Mouse (Mus musculus) cerebellum, adult 18-20 months (tissue): ENCODE data around the gene Exosc10.
A peak's percentile ranks its signal among the peaks of the same experiment; 100 is the strongest.

Source experiments
- DNase-seq, 2 experiments: peaks; one replicate each; pipeline ENCODE4 v3.0.0; 2021

Exosc10 gene

DNA sequence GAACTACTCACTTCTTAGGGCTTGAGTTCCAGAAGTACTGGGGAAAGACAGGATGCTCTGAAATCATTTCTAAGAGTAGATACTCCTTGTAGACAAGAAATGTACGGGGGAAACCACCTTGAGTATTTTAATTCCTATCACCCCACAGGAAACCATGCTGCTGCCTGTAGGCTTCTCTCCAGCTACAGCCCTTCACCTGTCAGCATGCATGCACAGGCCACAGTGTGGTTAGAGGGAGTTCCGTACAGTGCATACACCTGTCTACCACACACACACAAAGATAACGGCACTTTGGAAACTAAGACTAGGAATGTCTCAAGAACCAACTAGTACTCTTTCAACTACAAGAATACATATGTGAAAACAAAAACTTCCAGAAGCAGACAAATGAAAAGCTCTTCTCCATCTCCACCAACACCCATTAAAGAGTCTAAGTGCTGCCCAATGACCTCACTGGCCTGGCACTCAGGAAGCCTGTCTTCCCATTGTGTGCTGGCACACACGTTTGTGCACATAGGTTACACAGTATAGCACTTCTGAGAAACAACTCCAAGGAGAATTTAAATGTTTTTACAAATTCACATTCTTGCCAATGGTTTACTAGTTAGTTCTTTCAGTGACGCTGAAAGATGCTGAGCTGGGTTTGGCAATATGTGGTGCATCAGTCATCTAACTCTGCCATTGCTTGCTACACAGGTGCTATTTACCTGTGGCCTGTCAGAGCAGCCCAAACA lies 52.6 kb downstream of the Exosc10 start:
- no peak for DNase-seq

DNA sequence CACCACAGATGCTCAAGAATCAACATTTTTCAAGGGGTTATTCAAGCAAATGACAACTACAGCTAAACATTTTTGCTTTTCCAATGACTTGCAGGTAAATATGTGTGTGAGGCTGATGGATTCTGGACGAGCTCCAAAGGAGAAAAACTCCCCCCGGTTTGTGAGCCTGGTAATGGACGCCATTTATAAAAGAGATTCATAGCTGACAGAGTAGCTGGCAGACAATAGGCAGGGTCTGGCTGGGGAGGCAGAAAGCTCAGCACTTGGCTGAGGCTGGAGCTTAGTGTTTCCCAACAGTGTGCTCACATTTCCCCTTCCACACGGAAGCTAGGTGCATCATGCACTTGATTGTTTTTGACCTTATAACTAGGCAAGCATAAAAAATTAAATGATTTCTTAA lies 54.3 kb downstream of the Exosc10 start:
- DNase-seq: no peak

DNA sequence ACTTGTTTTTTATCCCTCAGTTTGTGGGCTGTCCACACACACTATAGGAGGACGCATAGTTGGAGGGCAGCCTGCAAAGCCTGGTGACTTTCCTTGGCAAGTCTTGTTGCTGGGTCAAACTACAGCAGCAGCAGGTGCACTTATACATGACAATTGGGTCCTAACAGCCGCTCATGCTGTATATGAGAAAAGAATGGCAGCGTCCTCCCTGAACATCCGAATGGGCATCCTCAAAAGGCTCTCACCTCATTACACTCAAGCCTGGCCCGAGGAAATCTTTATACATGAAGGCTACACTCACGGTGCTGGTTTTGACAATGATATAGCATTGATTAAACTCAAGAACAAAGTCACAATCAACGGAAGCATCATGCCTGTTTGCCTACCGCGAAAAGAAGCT lies 55.5 kb downstream of the Exosc10 start:
- DNase-seq: no peak

DNA sequence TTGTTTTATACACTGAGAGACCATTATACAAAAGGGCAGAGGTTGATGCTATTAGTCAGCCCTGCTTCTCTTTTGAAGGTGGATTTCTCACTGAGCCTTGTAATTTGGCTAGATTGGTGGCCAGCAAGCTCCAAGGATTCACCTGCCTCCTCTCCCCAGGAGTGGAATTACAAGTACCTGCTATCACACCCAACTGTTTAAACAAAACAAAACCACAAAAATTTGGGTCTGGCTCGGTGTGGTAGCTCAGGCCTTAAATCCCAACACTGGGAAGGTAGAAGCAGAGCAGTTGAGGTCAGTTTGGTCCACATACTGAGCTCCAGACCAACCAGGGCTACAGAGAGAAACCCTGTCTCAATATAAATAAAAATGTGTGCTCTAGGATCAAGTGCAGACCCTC lies 61.6 kb downstream of the Exosc10 start:
- no peak for DNase-seq

DNA sequence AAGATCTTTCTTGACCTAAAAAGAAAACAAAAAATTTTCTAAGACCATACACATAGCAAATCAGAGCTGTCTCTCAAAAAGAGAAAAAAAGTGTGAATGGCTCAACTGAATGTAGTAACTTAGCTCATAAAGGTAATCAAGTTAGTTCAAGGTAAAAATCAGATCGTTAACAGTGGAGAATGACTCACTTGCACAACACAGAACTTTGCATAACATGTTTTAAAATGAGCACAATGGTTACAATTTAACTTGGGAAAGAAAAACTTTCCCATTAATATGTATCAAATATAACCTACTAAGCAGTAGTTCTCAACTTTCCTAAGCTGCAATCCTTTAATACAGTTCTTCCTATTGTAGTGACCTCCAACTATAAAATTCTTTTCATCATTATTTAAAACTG lies 62.5 kb downstream of the Exosc10 start:
- DNase-seq: no peak

DNA sequence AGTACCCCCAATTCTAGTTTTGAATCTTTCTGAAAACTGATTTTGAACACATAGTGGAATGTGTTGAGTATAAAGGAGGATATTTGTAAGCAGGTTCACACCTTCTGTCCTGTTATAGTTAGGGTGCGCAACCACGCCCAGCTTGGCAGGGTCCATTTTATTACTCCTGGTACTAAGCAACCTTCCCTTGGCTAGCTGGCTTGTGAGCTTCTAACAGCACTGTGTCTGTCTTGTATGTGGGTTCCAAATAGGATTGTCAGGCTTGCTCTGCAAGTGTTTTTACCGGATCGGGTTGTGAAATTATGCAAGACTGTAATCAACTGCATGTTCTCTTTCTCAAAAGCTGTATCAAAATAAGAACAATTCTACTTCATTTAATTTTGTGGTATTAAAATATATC lies 64.3 kb downstream of the Exosc10 start:
- DNase-seq: no peak

DNA sequence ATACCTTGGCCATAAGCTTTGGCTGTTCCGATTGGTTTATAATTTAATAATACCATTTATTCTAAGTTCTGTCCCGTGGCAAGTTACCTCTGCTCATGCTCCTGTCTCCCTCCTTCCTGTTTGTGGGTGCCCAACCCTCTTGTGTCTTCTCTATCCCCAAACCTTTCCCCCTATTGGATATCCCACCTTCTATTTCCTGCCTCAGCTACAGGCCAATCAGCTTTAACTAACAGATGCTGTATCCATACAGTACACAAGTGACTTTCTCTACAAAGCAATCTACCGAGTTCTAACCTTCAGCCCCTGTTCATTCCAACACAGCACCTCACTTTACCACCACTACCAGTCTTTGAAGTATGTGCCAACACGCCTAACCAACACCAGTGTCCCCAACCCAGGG lies 65.4 kb downstream of the Exosc10 start:
- no peak for DNase-seq

DNA sequence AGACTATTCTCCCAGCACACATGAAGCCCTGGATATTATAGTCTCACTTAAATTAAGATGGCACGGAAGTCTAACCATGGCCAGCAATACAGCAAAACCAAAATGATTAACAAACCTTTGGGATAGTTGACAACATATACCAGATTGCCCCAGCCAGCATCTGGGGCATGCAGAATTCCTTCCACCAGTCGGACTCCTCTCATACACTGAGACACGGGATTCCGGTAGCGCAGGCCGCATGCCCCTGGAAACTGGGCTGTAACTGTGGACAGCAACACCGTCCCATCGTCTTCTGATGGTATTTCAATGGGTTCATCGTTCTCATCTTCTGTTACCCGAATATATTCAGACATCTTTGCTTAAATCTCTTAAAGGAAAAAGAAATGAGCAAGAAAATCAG lies 66.8 kb downstream of the Exosc10 start:
- no peak for DNase-seq

DNA sequence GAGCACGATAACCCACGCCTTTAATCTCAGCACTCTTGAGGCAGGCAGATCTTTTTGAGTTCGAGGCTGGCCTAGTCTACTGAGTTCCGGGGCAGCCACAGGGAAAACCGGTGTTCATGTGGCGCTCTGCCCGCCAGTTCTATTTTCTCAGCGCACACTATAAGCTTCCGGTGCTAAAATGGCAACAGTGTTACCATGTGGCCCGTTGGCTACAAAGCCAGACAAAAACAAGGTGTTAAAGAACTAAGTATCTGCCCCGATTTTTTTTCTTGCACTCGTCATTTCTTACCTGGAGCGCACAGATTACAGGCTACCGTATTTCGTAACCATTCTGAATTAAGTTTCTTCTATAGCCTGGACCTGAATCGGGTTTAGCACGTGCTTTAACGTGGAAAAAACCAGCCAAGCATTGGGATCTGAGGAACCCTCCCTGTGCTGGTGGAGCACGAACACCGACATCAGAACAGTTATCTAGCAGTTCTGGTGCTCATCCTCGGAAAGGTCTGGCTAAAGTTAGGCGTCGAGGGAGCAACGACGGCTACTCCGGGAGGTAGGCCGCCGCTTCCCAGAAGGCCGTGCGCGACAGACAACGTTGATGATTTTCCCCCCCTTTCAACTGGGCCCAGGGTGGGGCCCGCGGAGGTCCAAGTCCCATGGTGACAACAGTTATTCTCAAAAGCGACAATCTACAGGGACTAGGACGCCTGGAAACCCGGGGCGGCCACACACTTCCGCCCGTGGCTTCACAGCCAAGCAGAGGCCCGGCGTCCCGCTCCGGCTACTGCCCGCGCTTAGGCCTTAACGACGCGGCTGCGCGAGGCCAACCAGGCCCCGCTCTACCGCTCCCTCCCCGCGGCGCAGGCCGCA lies 67.8 kb downstream of the Exosc10 start:
- DNase-seq: peak; percentile 26 to 41

DNA sequence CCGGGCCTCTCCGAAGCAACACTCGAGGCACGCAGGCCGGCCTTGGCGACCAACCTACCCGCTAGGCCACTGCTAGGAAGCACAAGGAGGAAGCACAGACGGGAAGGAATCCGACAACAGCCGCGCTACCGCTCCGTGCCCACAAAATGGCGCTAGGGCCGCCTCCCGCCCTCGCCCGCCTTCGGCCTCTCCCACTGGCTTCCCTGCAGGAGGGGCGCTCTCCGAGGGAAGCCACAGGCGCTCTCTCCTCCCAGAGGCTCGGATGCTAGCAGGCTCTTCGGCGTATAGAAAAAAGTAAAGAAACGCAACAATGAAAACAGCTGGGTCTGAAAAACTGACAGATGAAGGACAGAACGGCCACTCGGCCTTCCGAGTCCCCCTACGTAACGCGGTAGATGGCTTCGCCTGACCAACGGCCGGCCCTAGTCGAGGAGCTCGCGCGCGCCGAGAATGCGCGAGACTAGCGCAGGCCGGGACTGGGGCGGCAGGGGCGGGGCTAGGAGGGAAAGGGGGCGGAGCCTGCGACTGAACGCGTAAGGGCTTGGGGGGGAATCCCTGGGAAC lies 68.5 kb downstream of the Exosc10 start, which contains the start of gene Tardbp:
Gene Tardbp, minus strand, starts transcription at position 397 of the 563 bp plus-strand sequence.
- peak; percentile 95 to 97 for DNase-seq

DNA sequence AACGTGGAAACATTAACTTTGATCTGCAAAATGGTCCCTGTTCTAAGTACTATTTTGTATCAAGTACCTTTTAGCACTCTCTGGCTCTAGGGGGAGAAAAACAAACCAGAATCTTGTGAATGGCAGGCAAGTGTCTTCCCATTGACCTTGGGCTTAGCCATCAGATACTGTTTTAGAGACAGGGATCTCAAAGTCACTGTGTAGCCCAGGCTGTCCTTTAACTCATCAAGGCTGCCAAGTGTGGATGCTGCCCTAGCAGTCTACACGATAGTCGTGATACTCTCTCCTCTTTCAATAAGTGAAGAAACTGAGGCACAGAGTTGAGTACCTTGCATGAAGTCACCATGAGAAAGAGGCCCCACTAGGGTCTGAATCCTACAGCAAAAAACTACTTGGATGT lies 69.0 kb downstream of the Exosc10 start:
- no peak for DNase-seq
